Mouse (Mus musculus): ENCODE measurements around the gene Mical2.

GRCm38 (mm10) chr7:112405061-112405460, 179.4 kb downstream of the Mical2 start:
- no peak for TF ChIP-seq CTCF (conservative IDR thresholded peaks at IDR 0.05; ENCODE audit: low read length)
- TF ChIP-seq NANOG (IDR thresholded peaks at IDR 0.05; ENCODE audit: borderline replicate concordance, low read length), result no peak
- no peak for TF ChIP-seq POU5F1 (IDR thresholded peaks at IDR 0.05; ENCODE audit: borderline replicate concordance, low read length)

All from E14TG2a.4 (cell line).